Mouse (Mus musculus): ENCODE data around the gene Pgrmc1. TPM values are rescaled to one million over a fixed set of nuclear protein-coding genes. Genes with fewer than 3 reads are reported as not detected.
A peak's percentile ranks its signal among the peaks of the same experiment; 100 is the strongest.

Gene Pgrmc1
- polyA plus RNA-seq, 1 experiment = 165 TPM

- no peak overlapping the region for H3K27ac ChIP-seq (ENCODE audit: insufficient read depth, low read depth, low read length)
- H3K4me1 ChIP-seq (ENCODE audit: control insufficient read depth, insufficient read depth, low read length) = no peaks in the 10 kb centered on the region
- H3K4me3 ChIP-seq (ENCODE audit: insufficient read depth, low read depth, low read length) = peak overlapping the region; percentile 98
- TF ChIP-seq POLR2A (IDR thresholded peaks at IDR 0.05; ENCODE audit: insufficient read depth, low read depth, low read length) = no peak
- TF ChIP-seq CTCF (IDR thresholded peaks at IDR 0.05; ENCODE audit: insufficient read depth, low read depth, low read length) = no peak
- WGBS = 19% methylated on average over 14 of the region's 14 CpGs
Measured at GRCm38 (mm10) chrX:36598861-36599344, 897 bp downstream of the Pgrmc1 start.

DNA sequence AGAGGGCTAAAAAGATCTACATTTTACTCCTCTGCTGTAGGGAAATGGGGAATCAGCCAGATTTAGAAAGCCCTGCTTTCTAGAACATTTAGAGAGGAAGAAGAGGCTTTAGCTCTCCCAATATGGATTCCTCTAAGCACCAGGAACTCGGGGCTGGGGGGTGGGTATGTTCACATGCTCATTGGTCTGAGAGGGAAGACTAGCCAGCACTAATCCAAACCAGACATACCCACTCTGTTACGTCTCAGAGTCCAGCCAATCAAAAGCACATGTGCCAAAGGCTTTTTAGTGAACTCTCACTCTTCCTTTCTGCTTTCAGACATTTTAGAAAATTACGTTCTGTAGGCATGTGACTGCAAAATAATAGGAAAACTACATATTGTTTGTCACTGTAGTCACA is 1.6 kb downstream of the Pgrmc1 start:
- H3K27ac ChIP-seq (ENCODE audit: insufficient read depth, low read depth, low read length) = no peak overlapping the region
- WGBS = 24% methylated on average over 3 of the region's 3 CpGs
- TF ChIP-seq CTCF (IDR thresholded peaks at IDR 0.05; ENCODE audit: insufficient read depth, low read depth, low read length) = no peak
- TF ChIP-seq POLR2A (IDR thresholded peaks at IDR 0.05; ENCODE audit: insufficient read depth, low read depth, low read length) = no peak
- no peak overlapping the region for H3K4me3 ChIP-seq (ENCODE audit: insufficient read depth, low read depth, low read length)
- no peaks in the 10 kb centered on the region for H3K4me1 ChIP-seq (ENCODE audit: control insufficient read depth, insufficient read depth, low read length)

DNA sequence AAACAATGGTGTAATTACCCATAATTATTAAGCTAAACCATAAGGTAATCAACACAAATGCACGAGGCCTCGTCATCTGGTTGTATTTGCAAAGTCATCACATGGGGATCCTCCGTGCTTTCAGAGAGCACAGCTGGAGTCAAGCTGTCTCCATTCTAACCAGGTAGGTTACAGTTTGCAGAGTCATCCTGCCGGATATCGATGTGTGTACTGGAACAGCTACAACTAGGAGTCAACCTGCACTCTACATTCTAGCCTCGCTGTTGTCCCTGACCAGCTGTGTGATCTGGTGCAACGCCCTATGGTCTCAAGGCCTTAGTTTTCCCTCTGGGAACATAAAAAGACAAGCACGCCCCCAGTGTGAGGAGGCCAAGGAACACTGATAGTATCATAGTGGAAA is 2.1 kb downstream of the Pgrmc1 start:
- WGBS = 51% methylated on average over 8 of the region's 8 CpGs
- no peak for TF ChIP-seq CTCF (IDR thresholded peaks at IDR 0.05; ENCODE audit: insufficient read depth, low read depth, low read length)
- TF ChIP-seq POLR2A (IDR thresholded peaks at IDR 0.05; ENCODE audit: insufficient read depth, low read depth, low read length) = no peak

GRCm38 (mm10) chrX:36602926-36603325 is 4.9 kb downstream of the Pgrmc1 start:
- Histone ChIP-seq H3K4me1 (ENCODE audit: control insufficient read depth, insufficient read depth, low read length) (no peaks in the 10 kb centered on the region), H3K4me3 (ENCODE audit: insufficient read depth, low read depth, low read length) (no peak overlapping the region), H3K27ac (ENCODE audit: insufficient read depth, low read depth, low read length) (no peak overlapping the region)
- TF ChIP-seq POLR2A (IDR thresholded peaks at IDR 0.05; ENCODE audit: insufficient read depth, low read depth, low read length) (no peak), CTCF (IDR thresholded peaks at IDR 0.05; ENCODE audit: insufficient read depth, low read depth, low read length) (no peak)
- 90% methylated on average over 2 of the region's 2 CpGs for WGBS

More for the DNA sequence above, 2.1 kb downstream of the Pgrmc1 start:
- no peak overlapping the region for H3K27ac ChIP-seq (ENCODE audit: insufficient read depth, low read depth, low read length)
- no peaks in the 10 kb centered on the region for H3K4me1 ChIP-seq (ENCODE audit: control insufficient read depth, insufficient read depth, low read length)
- H3K4me3 ChIP-seq (ENCODE audit: insufficient read depth, low read depth, low read length) = no peak overlapping the region

DNA sequence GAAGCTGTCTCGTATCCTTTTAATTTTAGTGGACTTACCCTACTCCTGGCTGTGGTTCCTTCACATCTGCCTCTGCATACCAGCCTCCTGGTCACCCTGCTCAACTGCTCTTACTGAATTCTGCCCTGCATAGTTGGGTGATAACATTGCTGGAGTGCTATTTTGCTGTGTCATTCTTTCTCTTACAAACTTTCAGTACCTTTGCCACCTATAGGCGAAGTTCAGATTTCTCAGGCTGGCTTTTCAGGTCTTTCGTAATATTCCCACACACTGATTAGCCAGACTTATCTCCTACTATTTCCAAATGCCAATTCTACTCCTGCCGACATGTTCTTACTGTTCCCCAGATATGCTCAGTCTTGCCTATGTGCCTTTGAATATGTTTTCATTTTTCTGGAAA is 6.0 kb downstream of the Pgrmc1 start:
- WGBS = 91% methylated on average over 4 of the region's 4 CpGs
- Histone ChIP-seq H3K4me3 (ENCODE audit: insufficient read depth, low read depth, low read length) (no peak overlapping the region), H3K27ac (ENCODE audit: insufficient read depth, low read depth, low read length) (no peak overlapping the region), H3K4me1 (ENCODE audit: control insufficient read depth, insufficient read depth, low read length) (no peaks in the 10 kb centered on the region)
- TF ChIP-seq CTCF (IDR thresholded peaks at IDR 0.05; ENCODE audit: insufficient read depth, low read depth, low read length) = no peak
- no peak for TF ChIP-seq POLR2A (IDR thresholded peaks at IDR 0.05; ENCODE audit: insufficient read depth, low read depth, low read length)

GRCm38 (mm10) chrX:36609117-36609516 is 11.1 kb downstream of the Pgrmc1 start:
- Histone ChIP-seq H3K4me1 (ENCODE audit: control insufficient read depth, insufficient read depth, low read length) (no peaks in the 10 kb centered on the region), H3K4me3 (ENCODE audit: insufficient read depth, low read depth, low read length) (no peak overlapping the region), H3K27ac (ENCODE audit: insufficient read depth, low read depth, low read length) (no peak overlapping the region)
- 75% methylated on average over 2 of the region's 2 CpGs for WGBS
- TF ChIP-seq CTCF (IDR thresholded peaks at IDR 0.05; ENCODE audit: insufficient read depth, low read depth, low read length) (no peak), POLR2A (IDR thresholded peaks at IDR 0.05; ENCODE audit: insufficient read depth, low read depth, low read length) (no peak)

DNA sequence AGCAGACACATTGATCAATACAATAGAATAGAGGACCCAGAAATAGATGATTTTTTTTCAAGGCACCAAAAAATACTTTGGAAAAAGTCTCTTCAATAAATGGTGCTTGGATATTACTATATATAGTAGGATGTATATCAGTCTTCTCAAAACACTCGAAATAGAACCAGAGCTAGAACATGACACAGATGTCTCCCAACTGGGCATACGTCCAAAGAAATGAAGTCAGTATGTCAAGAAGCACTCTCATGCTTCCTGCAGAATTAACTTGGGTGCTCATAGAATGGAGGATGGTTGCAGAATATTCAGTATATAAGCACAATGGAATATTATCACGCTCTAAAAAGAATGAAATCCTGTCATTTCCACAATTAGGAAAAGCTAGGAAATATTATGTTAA is 30.1 kb downstream of the Pgrmc1 start:
- H3K4me3 ChIP-seq (ENCODE audit: insufficient read depth, low read depth, low read length) = no peak overlapping the region
- H3K27ac ChIP-seq (ENCODE audit: insufficient read depth, low read depth, low read length) = no peak overlapping the region
- TF ChIP-seq POLR2A (IDR thresholded peaks at IDR 0.05; ENCODE audit: insufficient read depth, low read depth, low read length) (no peak), CTCF (IDR thresholded peaks at IDR 0.05; ENCODE audit: insufficient read depth, low read depth, low read length) (no peak)
- no peaks in the 10 kb centered on the region for H3K4me1 ChIP-seq (ENCODE audit: control insufficient read depth, insufficient read depth, low read length)
- WGBS = 71% methylated on average over 3 of the region's 3 CpGs

DNA sequence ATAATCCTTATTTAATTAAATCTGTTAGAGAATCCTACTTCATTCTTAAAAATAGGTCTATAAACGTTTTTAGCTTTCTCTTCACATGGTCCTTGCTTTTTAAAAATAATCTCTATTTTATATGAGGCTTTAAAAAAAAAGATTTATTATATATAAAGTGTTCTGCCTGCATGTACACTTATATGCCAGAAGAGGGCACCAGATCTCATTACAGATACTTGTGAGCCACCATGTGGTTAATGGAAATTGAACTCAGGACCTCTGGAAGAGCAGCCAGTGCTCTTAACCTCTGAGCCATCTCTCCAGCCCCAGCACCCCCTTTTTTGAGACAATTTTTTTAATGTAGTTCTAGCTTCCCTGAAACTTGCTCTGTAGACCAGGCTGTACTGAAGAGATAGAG is 32.8 kb downstream of the Pgrmc1 start:
- no peak for TF ChIP-seq POLR2A (IDR thresholded peaks at IDR 0.05; ENCODE audit: insufficient read depth, low read depth, low read length)
- no peak for TF ChIP-seq CTCF (IDR thresholded peaks at IDR 0.05; ENCODE audit: insufficient read depth, low read depth, low read length)
- 6% methylated on average over 1 of the region's 1 CpGs for WGBS
- no peak overlapping the region for H3K27ac ChIP-seq (ENCODE audit: insufficient read depth, low read depth, low read length)

DNA sequence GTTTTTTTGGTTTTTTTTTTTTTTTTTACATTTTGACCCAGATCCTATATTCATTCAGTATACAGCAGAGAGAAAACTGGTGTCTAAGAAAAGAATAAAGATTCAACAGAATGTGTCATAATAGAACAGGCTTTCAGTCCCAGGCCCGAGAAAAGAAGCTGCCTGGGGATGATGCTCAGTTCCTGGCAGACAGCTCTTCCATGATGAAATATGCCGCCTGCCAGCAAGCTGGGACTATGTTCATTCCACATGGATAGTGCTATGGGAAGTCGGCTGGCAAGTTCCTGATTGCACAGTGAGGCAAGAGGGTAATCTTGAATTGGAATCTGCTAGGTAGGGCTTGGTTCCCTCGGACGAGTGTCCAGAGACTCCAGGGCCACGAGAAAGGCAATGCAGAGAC is 42.0 kb downstream of the Pgrmc1 start:
- 74% methylated on average over 6 of the region's 6 CpGs for WGBS
- no peak for TF ChIP-seq CTCF (IDR thresholded peaks at IDR 0.05; ENCODE audit: insufficient read depth, low read depth, low read length)
- 0 out of 2 replicates have a peak, but pooled peaks cover 3% of the 10 kb centered on the region for H3K4me1 ChIP-seq (ENCODE audit: control insufficient read depth, insufficient read depth, low read length)

More for the DNA sequence above, 32.8 kb downstream of the Pgrmc1 start:
- no peak overlapping the region for H3K4me3 ChIP-seq (ENCODE audit: insufficient read depth, low read depth, low read length)
- H3K4me1 ChIP-seq (ENCODE audit: control insufficient read depth, insufficient read depth, low read length) = no peaks in the 10 kb centered on the region

More for the DNA sequence above, 42.0 kb downstream of the Pgrmc1 start:
- no peak overlapping the region for H3K27ac ChIP-seq (ENCODE audit: insufficient read depth, low read depth, low read length)
- no peak overlapping the region for H3K4me3 ChIP-seq (ENCODE audit: insufficient read depth, low read depth, low read length)
